Mouse (Mus musculus) gastrocnemius, adult 2 months (tissue): ENCODE results near the gene Faf1. TPM values are rescaled to one million over a fixed set of nuclear protein-coding genes. Genes with fewer than 3 reads are reported as not detected.
"Not testable (repeated sequence)": the region's sequence is repeated elsewhere in the genome, so short reads cannot be mapped to it uniquely, and the experiment has no call there.

ENCODE experiments used
- DNase-seq: peaks from one replicate; pipeline ENCODE4 v3.0.0; 2022
- H3K27ac ChIP-seq: fragments of 200-600 bp; 2 replicates; pipeline ENCODE4 v1.8.1; 2022; ENCODE audit warnings: mild to moderate bottlenecking
- H3K4me3 ChIP-seq: fragments of 200-600 bp; 2 replicates; pipeline ENCODE4 v1.8.1; 2022; ENCODE audit warnings: mild to moderate bottlenecking, moderate library complexity
- CTCF ChIP-seq: fragments of 200-600 bp; IDR thresholded peaks from 2 replicates; pipeline ENCODE4 v1.8.1; 2022; ENCODE audit warnings: antibody characterized with exemption, mild to moderate bottlenecking, moderate library complexity
- intact Hi-C: fragments of 180-260 bp; cut with DNase I; formaldehyde crosslinking; loops from one replicate; pipeline ENCODE4 v1.15.1; 2025
- total RNA-seq, 2 experiments: library from RNA; stranded (reverse); gene quantifications; 2 replicates each; pipeline ENCODE4 v1.2.3; 2021

The Faf1 gene
- total RNA-seq, 2 experiments from 2014 or later: 40.7 to 45.6 TPM

DNA sequence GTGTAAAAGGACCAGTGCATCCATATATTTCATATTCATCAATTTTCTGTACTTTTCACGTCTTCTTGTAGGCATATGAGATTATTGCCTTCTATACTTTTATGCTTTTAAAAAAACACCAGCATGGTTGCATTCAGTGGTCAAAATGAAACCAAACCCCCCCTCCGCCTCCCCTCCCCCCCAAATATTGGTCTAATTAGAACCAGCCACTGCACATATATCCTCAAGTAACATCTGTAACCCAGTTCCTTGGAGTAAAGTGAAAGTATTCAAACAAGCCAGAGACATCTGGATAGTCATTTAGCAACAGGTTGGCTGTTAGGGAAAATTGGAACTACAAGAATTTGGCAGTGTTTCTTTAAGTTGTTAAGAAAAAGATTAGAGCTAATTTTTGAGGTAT, 8.9 kb upstream of the Faf1 start:
- H3K27ac ChIP-seq: peak overlapping the region; percentile 100

DNA sequence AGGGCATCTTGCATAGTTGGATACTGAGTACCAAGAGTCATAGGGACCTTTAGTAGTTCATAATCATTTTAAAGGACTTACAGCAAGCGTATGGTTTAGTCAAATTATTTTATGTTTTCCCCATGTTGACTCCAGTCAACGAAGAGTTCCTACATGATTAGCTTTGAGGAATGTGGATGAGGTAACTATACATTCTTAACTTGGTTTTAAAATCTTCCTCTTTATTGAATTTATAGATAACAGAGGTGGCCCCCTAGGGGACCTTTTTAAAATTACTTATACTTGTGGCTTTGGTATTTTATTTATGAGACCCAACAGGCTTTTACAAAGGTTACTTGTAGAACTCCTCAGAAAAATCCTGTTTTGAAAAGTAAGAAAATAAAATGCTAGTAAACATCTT, 6.2 kb upstream of the Faf1 start:
- no peak overlapping the region for H3K4me3 ChIP-seq
- H3K27ac ChIP-seq: no peak overlapping the region
- no peak for DNase-seq
- peak; percentile 46 for TF ChIP-seq CTCF
- intact Hi-C loops: no loop called here

More for the DNA sequence above, 8.9 kb upstream of the Faf1 start:
- peak overlapping the region; percentile 97 for H3K4me3 ChIP-seq
- DNase-seq: no peak
- intact Hi-C loops: loop anchor here (5.0 kb wide), 1 partner anchor 190 kb away; no protein-coding TSS in a partner anchor
- no peak for TF ChIP-seq CTCF

DNA sequence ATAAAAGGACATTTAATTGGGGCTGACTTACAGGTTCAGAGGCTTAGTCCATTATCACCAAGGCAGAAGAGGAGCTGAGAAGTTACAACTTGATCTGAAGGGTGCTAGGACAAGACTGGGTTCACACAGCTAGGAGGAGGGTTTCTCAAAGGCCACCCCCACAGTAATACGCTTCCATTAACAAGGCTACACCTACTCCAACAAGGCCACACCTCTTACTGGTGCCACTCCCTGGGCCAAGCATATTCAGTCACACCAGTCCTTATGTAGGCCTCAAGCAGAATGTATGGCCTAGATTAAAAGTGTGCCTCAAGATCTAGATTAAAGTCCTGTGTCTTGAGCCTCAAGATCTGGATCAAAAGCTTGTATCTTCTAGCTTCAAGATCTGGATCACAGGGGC, 4.4 kb upstream of the Faf1 start:
- Histone ChIP-seq H3K4me3 (no peak overlapping the region), H3K27ac (no peak overlapping the region)
- no peak for DNase-seq
- no peak for TF ChIP-seq CTCF
- intact Hi-C loops: no loop called here

DNA sequence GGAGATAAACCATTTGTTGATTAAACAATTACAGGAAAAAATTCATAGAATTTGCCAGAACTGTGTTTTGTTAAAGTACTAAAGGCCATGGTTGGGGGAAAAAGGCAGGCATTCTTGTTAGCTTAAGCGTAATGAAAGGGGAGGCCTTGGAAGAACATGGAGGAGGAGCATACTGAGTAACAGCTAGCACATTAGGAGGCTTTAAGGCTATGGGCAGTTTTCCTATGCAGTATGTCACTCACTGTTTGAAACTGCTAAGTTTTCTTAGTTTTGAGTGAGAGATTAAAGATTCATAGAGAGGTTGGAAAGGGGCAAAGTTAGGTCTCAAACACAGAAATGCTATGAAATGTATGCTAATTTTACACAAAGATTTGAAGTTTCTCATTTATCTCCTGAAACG, 2.3 kb upstream of the Faf1 start:
- no peak for DNase-seq
- Histone ChIP-seq H3K27ac (no peak overlapping the region), H3K4me3 (no peak overlapping the region)
- intact Hi-C loops: no loop called here
- TF ChIP-seq CTCF: no peak

DNA sequence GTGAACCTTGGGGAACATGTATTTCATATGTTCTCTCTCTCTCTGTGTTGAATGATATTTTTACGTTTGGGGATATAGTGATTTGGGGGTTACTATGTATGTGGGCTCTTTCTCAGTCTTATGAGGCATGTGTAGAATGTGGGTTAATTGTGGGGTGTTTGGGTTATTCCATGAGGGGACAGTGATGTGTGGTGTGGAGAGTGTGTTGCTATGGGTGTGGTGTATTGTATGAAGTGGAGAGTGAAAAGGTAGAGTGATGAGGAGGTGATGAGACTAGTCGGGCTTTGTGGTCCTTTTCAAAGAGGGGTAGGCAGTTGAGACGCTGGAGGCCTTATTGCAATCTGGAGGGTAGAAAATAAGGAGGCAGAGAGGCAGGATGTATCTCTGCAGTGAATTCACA, 833 bp downstream of the Faf1 start:
- intact Hi-C loops: no loop called here

DNA sequence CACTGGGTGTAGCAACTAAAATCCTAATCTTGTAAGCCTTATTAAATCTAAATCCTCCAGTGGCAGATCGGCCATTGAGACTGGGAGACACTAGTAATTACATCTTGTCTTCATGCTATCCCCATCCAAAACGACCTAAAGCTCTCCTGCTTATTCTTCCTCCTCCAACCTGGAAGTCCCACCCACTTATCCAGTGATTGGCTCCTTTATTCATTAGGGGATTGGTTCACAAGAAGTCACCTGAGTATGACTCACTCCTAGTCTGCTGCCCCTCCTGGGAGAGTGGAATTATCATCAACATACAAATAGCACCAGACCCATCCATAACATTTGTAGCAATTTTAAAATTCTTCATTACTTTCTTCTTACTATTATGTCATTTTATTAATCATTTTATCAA, 7.2 kb downstream of the Faf1 start:
- intact Hi-C loops: no loop called here
- Histone ChIP-seq H3K4me3 (no peak overlapping the region), H3K27ac (no peak overlapping the region)
- DNase-seq: no peak
- no peak for TF ChIP-seq CTCF

More for the DNA sequence above, 833 bp downstream of the Faf1 start:
- Histone ChIP-seq H3K4me3 (peak overlapping the region; percentile 86), H3K27ac (peak overlapping the region; percentile 99)
- no peak for TF ChIP-seq CTCF
- DNase-seq: no peak

DNA sequence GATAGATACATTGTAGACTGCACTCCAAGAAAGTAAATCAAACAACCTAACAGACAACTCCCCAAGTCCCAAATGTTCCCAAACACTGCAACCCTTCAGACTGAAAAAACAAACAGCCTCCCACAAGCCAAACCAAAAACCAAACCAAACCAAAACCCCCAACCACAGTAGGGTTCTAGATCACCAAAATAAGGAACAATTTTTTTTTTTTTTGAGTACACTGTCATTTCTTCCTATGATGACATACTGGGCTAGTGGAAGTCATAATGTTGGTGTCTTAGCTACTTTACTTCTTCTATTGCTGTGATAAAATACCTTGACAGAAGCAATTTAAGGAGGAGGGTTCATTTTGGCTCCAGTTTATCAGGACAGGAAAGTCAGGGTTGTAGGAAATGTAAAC, 16.3 kb downstream of the Faf1 start:
- intact Hi-C loops: no loop called here
- Histone ChIP-seq H3K4me3 (no peak overlapping the region), H3K27ac (no peak overlapping the region)
- TF ChIP-seq CTCF: no peak
- DNase-seq: no peak

DNA sequence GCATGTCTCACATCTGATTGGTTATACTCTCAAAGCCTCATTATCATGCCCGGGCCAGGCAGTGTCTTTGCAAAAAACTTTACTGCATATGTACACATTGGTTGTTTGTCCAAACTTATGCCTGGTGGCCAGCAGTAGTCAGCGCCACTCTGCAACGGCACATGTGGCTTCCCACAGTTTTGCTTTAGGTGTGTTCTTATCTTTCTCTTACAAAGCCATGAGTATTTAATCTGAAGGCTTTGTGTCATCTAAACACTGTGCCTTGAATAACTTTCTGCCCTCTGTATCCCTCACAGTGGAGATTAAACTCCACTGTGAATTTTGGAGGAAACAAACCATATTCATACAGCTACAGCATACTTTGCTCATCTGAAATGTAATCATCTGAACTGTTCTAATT, 24.3 kb downstream of the Faf1 start:
- H3K4me3 ChIP-seq, H3K27ac ChIP-seq, DNase-seq: not testable (repeated sequence)
- intact Hi-C loops: loop anchor here (5.0 kb wide), 1 partner anchor 198 kb away; no protein-coding TSS in a partner anchor

DNA sequence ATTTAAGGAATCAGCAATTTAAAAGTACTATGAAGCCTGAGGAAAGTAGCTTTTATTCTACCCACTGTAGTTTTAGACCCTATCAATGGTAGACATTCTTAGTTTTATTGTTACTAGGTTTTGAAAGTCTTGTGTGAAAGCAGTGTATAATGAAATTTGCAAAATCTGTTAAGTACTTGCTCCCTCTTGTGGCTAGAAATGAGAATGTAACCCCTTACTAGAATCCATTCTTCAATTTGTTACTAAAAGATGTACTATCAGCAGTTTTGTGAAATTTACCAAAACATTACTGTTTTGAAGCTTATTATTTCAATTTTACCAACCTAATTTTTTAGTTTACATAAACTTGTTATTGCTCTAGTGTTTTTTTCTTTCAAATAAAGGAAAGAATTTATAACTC, 27.2 kb downstream of the Faf1 start:
- H3K27ac ChIP-seq: no peak overlapping the region
- H3K4me3 ChIP-seq: no peak overlapping the region
- intact Hi-C loops: loop anchor here (2.0 to 5.0 kb wide), 2 partner anchors 129 to 201 kb away; no protein-coding TSS in a partner anchor
- DNase-seq: no peak
- peak; percentile 84 for TF ChIP-seq CTCF

DNA sequence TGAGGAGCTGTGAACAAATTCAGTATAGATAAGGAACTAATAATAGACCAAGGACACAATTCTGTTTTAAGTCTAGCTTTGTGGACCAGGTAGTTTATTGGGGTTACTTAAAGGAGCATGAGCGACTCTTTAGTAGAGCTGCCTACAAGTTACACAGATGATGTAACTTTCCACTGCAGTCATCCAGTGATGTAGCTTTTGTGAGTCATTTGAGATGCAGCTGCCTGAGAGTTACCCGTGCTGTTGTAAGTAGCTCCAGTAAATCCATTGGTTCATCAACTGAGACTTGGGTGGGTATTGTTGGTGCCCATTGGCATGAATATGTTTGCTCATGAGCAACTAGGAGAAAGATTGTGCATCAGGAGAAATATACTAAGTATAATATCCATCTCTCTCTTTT, 29.0 kb downstream of the Faf1 start:
- DNase-seq: no peak
- intact Hi-C loops: no loop called here
- TF ChIP-seq CTCF: no peak
- H3K4me3 ChIP-seq: no peak overlapping the region
- H3K27ac ChIP-seq: no peak overlapping the region

DNA sequence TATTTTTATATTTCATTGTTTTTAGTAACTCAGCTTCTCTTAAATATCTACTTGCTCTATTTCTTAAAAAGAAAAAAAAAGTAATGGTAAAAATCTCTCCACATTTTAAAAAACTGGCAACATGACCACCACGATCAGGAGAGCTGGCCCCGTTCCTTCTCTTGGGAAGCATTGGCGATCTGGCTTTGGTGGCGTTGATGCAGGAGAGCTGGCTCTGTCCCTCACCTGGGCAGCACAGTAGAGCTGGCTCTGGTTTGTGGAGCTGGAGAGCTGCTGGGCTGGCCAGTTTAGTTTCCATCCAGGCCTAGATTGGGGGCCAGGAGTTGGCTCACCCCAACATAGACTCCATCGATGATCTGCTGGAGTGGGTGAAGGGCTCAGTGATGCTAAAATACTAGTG, 42.9 kb downstream of the Faf1 start:
- Histone ChIP-seq H3K4me3 (no peak overlapping the region), H3K27ac (no peak overlapping the region)
- TF ChIP-seq CTCF: no peak
- DNase-seq: peak; percentile 20
- intact Hi-C loops: no loop called here

DNA sequence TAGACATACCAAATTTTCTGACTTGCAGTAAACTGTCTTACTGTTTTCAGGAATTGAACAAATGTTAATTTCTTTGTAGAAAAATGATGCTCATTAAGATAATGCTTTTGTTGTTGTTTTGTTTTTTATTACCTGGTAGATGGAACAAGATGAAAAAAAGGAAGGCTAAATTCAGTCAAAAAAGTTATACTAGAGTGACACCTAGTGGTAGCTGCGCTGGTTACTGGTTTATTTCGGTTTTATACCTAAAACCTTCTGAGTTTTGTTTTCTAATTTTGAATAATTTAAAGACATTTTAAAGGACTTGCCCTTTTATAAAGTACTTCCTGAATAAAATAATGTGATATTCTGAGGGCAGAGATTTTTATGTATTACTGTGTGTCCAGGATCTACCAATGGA, 52.9 kb downstream of the Faf1 start:
- intact Hi-C loops: loop anchor here (2.0 to 5.0 kb wide), 3 partner anchors 152 to 292 kb away; no protein-coding TSS in a partner anchor
- Histone ChIP-seq H3K27ac (no peak overlapping the region), H3K4me3 (no peak overlapping the region)
- DNase-seq: no peak
- TF ChIP-seq CTCF: peak; percentile 82

DNA sequence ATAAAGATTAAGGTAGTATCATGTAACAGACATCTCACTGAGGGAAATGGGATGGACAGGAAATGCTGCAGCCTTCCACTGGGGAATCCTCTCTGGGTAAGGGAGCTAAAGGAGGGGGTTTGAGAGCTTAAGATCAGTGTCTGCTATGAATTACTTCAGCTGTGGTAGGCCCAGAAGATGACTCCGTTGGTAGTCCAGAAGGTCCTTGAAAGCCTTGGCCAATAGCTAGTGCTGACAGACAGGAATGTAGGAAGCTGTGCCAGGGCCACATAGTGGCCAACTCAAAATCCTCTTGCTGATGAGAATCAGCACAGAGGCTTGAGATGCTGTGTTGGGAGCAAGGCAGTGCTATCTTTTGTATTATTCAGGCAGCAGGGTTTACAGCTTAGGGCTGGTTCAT, 59.4 kb downstream of the Faf1 start:
- no peak for TF ChIP-seq CTCF
- no peak overlapping the region for H3K4me3 ChIP-seq
- H3K27ac ChIP-seq: no peak overlapping the region
- DNase-seq: peak; percentile 66
- intact Hi-C loops: no loop called here

DNA sequence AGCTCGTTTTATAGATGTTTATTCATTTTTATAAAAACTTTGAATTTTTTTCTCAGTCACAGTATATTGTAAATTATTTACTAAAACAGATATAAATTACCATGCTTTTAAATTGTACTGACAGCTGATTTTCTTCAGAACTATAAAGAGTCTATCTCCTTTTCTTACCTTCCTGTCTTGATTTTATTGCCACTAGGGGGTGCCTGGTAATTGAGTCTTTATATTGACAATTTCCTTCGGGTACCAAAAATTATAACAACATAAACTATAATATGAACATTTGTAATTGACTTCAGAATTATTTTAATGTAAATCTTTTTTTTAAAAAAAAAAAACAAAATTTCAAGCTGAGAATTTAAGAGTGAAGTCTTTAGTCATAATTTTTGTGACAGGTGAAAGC, 67.6 kb downstream of the Faf1 start:
- TF ChIP-seq CTCF: peak; percentile 54
- Histone ChIP-seq H3K4me3 (no peak overlapping the region), H3K27ac (no peak overlapping the region)
- DNase-seq: no peak
- intact Hi-C loops: loop anchor here (5.0 kb wide), 1 partner anchor 278 kb away; no protein-coding TSS in a partner anchor

DNA sequence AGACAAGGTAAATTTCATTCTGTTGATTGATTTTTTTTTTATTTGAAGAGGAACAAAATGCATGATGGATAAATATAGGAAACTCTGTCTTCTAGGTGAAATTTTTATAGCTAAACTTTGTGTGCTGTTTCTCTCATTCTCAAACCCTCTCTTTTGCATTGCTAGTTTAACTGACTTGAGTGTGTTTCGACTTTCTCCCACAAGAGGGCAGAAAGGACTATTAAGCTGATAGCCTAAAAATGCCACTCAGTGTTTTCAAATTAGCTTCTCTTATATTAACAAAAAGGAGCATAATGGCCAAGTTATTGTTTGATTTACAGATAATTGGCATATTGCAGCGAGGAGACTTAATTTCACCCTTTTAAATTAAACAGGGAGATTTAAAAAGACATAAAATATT, 82.6 kb downstream of the Faf1 start:
- peak; percentile 69 for TF ChIP-seq CTCF
- intact Hi-C loops: loop anchor here (2.0 kb wide), 1 partner anchor 264 kb away; no protein-coding TSS in a partner anchor
- Histone ChIP-seq H3K4me3 (no peak overlapping the region), H3K27ac (no peak overlapping the region)
- no peak for DNase-seq
